Mouse (Mus musculus) CH12F3 (cell line): Measurements from ENCODE around the gene Fpr1.
"Not testable (repeated sequence)": the region's sequence is repeated elsewhere in the genome, so short reads cannot be mapped to it uniquely, and the experiment has no call there.

Source experiments
- in situ Hi-C: fragments of 300-500 bp; cut with MboI; formaldehyde crosslinking; loops from 2 replicates; pipeline ENCODE4 v1.14.3; 2020; ENCODE audit warnings: low sequenced_read_pairs

Gene Fpr1

GRCm38 (mm10) chr17:17883840-17884239, at the start of gene Fpr1:
TSS of gene Fpr1 (minus strand) at chr17:17883940.
- in situ Hi-C loops = loop anchor here (25.0 kb wide), 1 partner anchor 122 kb away; no protein-coding TSS in a partner anchor

GRCm38 (mm10) chr17:17917782-17918181, 34.0 kb upstream of the Fpr1 start:
- in situ Hi-C loops = no loop called here

GRCm38 (mm10) chr17:17917376-17917775, 33.6 kb upstream of the Fpr1 start:
- in situ Hi-C loops = no loop called here

GRCm38 (mm10) chr17:17912618-17913017, 28.9 kb upstream of the Fpr1 start:
- in situ Hi-C loops = not testable (repeated sequence)

GRCm38 (mm10) chr17:17909636-17910421, 26.1 kb upstream of the Fpr1 start:
- in situ Hi-C loops = no loop called here

- in situ Hi-C loops = no loop called here
Measured at GRCm38 (mm10) chr17:17900768-17901167, 17.0 kb upstream of the Fpr1 start.

GRCm38 (mm10) chr17:17899268-17899667, 15.5 kb upstream of the Fpr1 start:
- in situ Hi-C loops = loop anchor here (25.0 kb wide), 1 partner anchor 137 kb away; no protein-coding TSS in a partner anchor

GRCm38 (mm10) chr17:17896039-17896438, 12.3 kb upstream of the Fpr1 start:
- in situ Hi-C loops = loop anchor here (25.0 kb wide), 1 partner anchor 134 kb away; no protein-coding TSS in a partner anchor

- in situ Hi-C loops = loop anchor here (25.0 kb wide), 1 partner anchor 128 kb away; no protein-coding TSS in a partner anchor
Measured at GRCm38 (mm10) chr17:17889732-17890425, 6.1 kb upstream of the Fpr1 start.

GRCm38 (mm10) chr17:17887774-17888248, 4.1 kb upstream of the Fpr1 start, which contains the start of the genes Fpr2 and Fpr3:
TSS of gene Fpr2 (plus strand) at chr17:17887824.
TSS of gene Fpr3 (plus strand) at chr17:17887852.
- in situ Hi-C loops = loop anchor here (25.0 kb wide), 1 partner anchor 126 kb away; no protein-coding TSS in a partner anchor

- in situ Hi-C loops = loop anchor here (25.0 kb wide), 1 partner anchor 120 kb away; no protein-coding TSS in a partner anchor
Measured at GRCm38 (mm10) chr17:17882672-17883071, 1.1 kb downstream of the Fpr1 start.

GRCm38 (mm10) chr17:17879347-17879746, 4.4 kb downstream of the Fpr1 start:
- in situ Hi-C loops = loop anchor here (25.0 kb wide), 1 partner anchor 117 kb away; no protein-coding TSS in a partner anchor

- in situ Hi-C loops = no loop called here
Measured at GRCm38 (mm10) chr17:17871697-17872096, 12.0 kb downstream of the Fpr1 start.

- in situ Hi-C loops = no loop called here
Measured at GRCm38 (mm10) chr17:17870892-17871550, 12.7 kb downstream of the Fpr1 start.

- in situ Hi-C loops = no loop called here
Measured at GRCm38 (mm10) chr17:17866801-17867469, 16.8 kb downstream of the Fpr1 start.

- in situ Hi-C loops = no loop called here
Measured at GRCm38 (mm10) chr17:17865168-17865567, 18.6 kb downstream of the Fpr1 start.

GRCm38 (mm10) chr17:17862360-17862759, 21.4 kb downstream of the Fpr1 start:
- in situ Hi-C loops = no loop called here

GRCm38 (mm10) chr17:17860110-17860509, 23.6 kb downstream of the Fpr1 start:
- in situ Hi-C loops = no loop called here

GRCm38 (mm10) chr17:17857446-17857845, 26.3 kb downstream of the Fpr1 start:
- in situ Hi-C loops = no loop called here

GRCm38 (mm10) chr17:17856612-17857011, 27.1 kb downstream of the Fpr1 start:
- in situ Hi-C loops = no loop called here
